Mouse (Mus musculus) Patski (cell line): ENCODE results near the gene Gm47995. TPM values are rescaled to one million over a fixed set of nuclear protein-coding genes. Genes with fewer than 3 reads are reported as not detected.

Experiments
- ATAC-seq: fragments of 100-300 bp; one replicate; pipeline ENCODE4 v1.8.0; 2021
- CTCF ChIA-PET: fragments of 350-600 bp; sonication (Branson Sonifier 250); formaldehyde crosslinking; loops from one replicate; lab custom pipeline; 2022; ENCODE audit warnings: inconsistent platforms; lab: Charles Lee
- POLR2A ChIA-PET: fragments of 350-600 bp; sonication (Branson Sonifier 250); formaldehyde crosslinking; loops from one replicate; lab custom pipeline; 2022; ENCODE audit warnings: antibody characterized with exemption, inconsistent platforms; lab: Charles Lee
- DNase-seq: peaks from one replicate; pipeline ENCODE4 v3.0.0-alpha.2; 2011; ENCODE audit warnings: low read depth, low spot score
- H3K27me3 ChIP-seq: fragments of 371-371 bp; one replicate; pipeline ENCODE4 v1.5.1; 2021
- CTCF ChIP-seq: fragments of 100-300 bp; IDR thresholded peaks from one replicate; pipeline ENCODE4 v1.5.1; 2021
- in situ Hi-C: fragments of 300-500 bp; cut with MboI; formaldehyde crosslinking; loops from 3 replicates; pipeline ENCODE4 v1.11.1; 2018; ENCODE audit warnings: low pct_unique_long_range_greater_than_20kb, mixed read lengths
- polyA plus RNA-seq: library from polyadenylated mRNA; unstranded; gene quantifications from one replicate; pipeline ENCODE4 v1.2.3, GENCODE M21; 2021

Gene Gm47995
- polyA plus RNA-seq, 1 experiment from 2014 or later: not detected

DNA sequence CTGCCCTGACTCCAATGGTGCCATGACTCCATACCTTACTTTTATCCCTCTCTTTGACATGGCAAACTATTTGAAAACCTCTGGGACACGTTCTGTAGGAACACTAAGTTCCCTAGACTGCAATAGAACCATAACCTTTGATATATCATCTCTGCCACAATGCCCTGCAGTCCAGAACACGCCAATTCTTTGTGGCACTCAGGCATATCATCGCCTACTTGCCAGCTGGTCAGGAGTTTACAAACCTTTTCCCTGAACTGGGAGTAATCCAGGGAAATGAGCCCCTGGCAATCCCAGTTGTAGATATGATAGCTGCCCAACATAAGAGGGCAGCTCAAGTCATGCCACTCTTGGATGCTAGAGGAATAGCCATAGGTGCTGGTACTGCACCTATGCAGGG lies 34.1 kb downstream of the Gm47995 start:
- ChIA-PET CTCF (interaction anchor here (1.3 kb wide), 1 partner anchor 16 kb away, joined by 3 read pairs; no protein-coding TSS in a partner anchor), POLR2A (interaction anchor here (1.5 kb wide), 1 partner anchor 15 kb away, joined by 3 read pairs; no protein-coding TSS in a partner anchor)
- in situ Hi-C loops: no loop called here
- DNase-seq (no peak), ATAC-seq (no peak)
- no peaks in the 10 kb centered on the region for H3K27me3 ChIP-seq
- no peak for TF ChIP-seq CTCF

DNA sequence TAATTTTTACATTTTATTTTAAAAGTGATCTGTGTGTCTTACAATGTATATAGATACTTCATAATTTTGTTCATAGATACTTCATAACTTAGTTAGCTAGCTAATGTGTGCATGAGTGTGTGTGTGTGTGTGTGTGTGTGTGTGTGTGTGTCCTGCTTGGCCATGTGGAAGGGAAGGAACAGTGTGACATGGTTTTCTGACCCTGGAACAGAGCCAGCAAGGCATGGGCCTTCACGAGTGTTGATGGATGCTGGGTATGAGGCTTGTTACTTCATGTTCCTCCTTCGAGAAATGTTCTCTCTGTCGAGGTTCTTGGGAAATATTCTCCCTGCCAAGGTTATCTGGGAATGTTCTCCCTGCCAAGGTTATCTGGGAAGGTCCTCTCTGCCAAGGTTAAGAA lies 35.5 kb downstream of the Gm47995 start:
- TF ChIP-seq CTCF: no peak
- no peaks in the 10 kb centered on the region for H3K27me3 ChIP-seq
- DNase-seq (no peak), ATAC-seq (no peak)
- ChIA-PET CTCF (no interaction called here), POLR2A (interaction anchor here (0.6 to 1.5 kb wide), 2 partner anchors 17 to 20 kb away, joined by 3 read pairs; no protein-coding TSS in a partner anchor)
- in situ Hi-C loops: no loop called here

DNA sequence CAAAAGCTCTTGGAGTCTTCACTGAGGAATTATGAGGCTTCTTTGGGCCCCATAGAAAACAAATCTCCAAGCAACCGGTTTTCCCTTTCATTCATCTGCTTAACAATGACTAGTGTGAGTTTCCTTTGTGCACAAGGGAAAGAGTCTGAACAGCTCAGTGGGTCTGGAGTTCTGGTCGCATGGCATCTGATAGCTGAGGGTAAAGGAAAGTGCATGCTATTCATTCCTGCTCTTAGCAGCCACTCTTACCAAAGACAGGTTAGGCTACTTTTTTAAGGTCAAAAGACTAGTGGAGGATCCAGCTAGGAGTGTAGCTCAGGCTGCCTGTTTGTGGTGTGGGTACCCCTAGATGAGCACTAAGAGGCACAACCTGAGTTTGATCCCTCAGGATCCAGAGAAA lies 37.3 kb downstream of the Gm47995 start:
- in situ Hi-C loops: loop anchor here (5.0 kb wide), 1 partner anchor 107 kb away; the partner anchor contains the start of gene Ivns1abp
- DNase-seq (no peak), ATAC-seq (no peak)
- no peaks in the 10 kb centered on the region for H3K27me3 ChIP-seq
- ChIA-PET POLR2A (interaction anchor here (0.5 kb wide), 1 partner anchor 116 kb away, joined by 4 read pairs; no protein-coding TSS in a partner anchor), CTCF (interaction anchor here (0.8 to 1.3 kb wide), 4 partner anchors 10 to 20 kb away, joined by 3 to 4 read pairs (median 4); no protein-coding TSS in a partner anchor)
- TF ChIP-seq CTCF: no peak

DNA sequence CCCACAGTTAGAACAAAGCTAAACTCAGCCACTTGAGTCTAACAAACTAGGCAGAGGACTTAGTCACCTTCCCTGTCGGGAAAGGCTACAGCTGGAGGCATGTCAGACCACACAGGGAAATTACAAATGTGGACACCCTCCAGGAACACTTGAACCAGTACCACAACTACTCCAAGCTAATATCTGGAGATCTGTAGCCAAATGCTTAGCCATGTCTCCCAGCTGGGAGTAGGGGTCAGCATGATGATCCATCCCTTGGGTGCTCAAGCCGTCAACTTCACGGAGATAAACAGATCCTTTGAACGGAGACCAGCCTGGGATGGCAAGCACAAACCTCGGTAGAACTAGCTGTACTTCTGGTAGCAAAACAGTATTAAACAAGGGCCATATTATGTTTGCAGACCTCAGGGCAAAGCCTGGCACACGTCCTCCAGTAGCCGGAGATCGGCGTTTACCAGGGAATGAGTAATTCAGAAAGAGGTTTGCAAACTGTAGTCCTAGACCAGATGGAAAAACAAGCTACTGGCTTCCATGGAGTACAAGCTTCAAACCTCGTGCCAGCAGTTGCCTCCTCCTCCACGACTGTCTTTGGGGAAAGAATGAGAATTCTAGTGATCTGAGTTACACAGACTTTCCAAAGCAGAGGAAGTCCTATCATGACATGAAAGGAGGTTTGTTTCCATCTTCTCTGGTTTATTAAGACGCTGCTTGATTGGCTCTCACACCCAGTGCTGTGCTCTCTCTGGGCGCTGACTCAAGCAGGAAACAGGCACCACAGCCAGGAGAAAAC lies 38.1 kb downstream of the Gm47995 start:
- no peak for TF ChIP-seq CTCF
- in situ Hi-C loops: loop anchor here (5.0 kb wide), 1 partner anchor 106 kb away; the partner anchor contains the start of gene Ivns1abp
- DNase-seq (no peak), ATAC-seq (no peak)
- ChIA-PET POLR2A (interaction anchor here (0.5 kb wide), 1 partner anchor 115 kb away, joined by 4 read pairs; no protein-coding TSS in a partner anchor), CTCF (interaction anchor here (0.7 to 1.3 kb wide), 5 partner anchors 11 to 73 kb away, joined by 3 to 4 read pairs (median 4); no protein-coding TSS in a partner anchor)
- H3K27me3 ChIP-seq: no peaks in the 10 kb centered on the region

DNA sequence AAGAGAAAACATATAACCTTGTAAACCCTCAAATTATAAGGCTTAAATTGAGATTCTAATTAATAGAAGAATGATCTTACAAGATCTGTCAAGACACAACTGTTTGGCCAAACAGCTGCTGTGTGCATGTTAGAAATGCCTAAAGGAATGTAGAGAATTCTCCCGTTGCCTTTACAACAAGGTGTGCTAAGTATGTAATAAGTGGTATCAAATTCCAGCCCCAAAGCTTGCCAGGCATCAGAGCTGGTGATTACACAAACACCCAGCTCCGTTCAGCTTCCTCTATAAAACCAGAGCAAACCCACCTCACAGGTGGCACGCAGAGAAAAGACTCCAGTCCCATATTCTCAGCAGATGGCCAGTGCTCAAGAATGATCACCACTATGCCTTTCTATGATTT lies 39.5 kb downstream of the Gm47995 start:
- no peak for ATAC-seq
- POLR2A ChIA-PET: no interaction called here

DNA sequence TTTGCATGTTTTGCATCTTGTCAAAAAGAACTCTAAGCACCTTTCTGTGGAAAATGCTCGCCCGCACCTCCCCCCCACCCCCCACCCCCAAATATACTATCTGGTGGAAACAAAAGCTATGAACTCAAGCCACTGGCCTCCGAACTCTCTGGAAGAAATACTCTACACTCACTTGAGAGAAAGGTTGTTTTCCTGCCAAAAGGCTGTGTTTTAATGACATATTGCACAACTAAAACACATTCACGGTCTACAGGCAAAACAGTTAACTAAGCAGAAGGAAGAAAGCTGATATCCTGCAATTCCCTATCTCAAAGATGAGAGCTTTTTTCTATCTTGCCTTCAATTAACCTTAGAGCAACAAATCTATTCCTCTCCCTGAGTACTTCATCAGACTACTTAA lies 45.1 kb downstream of the Gm47995 start:
- in situ Hi-C loops: no loop called here
- ChIA-PET POLR2A (no interaction called here), CTCF (interaction anchor here (2.1 kb wide), 1 partner anchor 13 kb away, joined by 6 read pairs; no protein-coding TSS in a partner anchor)
- no peaks in the 10 kb centered on the region for H3K27me3 ChIP-seq
- ATAC-seq (no peak), DNase-seq (no peak)
- TF ChIP-seq CTCF: no peak

More for the DNA sequence above, 39.5 kb downstream of the Gm47995 start:
- no peaks in the 10 kb centered on the region for H3K27me3 ChIP-seq
- no peak for TF ChIP-seq CTCF
- CTCF ChIA-PET: interaction anchor here (0.7 to 1.0 kb wide), 2 partner anchors 12 to 13 kb away, joined by 3 read pairs; no protein-coding TSS in a partner anchor
- no peak for DNase-seq
- in situ Hi-C loops: loop anchor here (5.0 kb wide), 1 partner anchor 105 kb away; the partner anchor contains the start of gene Ivns1abp

DNA sequence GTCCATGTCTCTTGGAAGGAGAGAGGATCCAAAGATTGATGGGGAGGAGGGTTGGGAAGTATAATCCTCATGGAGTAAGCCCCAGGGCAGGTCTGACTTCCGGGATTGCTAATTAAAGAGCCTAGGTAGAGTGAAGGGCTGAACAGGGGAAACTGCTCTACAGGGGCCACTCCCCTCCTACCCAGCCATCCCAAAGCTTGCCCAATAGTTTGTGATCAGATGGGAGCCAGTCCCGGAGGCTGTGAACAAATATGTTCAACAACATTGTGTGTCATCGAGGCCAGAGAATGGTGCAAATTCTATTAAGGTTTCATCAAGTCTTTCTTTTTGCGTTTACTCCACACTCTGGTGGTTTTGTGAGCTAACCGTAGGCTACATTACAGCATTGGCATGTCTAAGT lies 45.8 kb downstream of the Gm47995 start:
- ChIA-PET POLR2A (no interaction called here), CTCF (no interaction called here)
- H3K27me3 ChIP-seq: no peaks in the 10 kb centered on the region
- no peak for TF ChIP-seq CTCF
- ATAC-seq: no peak
- in situ Hi-C loops: no loop called here
- no peak for DNase-seq

DNA sequence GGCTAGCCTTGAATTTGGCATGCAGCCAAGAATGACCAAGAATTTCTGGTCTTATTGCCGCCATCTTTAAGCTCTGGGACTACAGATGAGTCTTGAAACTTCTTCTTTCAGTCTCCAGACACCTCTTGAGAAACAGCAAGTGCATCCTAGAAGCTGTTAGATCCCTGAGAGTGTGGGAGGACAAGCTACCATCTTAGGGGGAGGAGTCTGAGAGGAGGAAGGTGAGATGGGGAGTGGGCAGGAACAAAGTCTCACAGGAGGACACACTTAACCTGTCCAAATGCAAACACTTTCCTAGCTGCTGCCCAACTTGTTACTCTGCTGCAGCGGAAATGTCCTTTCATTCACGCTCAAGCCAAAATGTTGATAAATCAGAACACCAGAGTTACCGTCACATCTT lies 46.5 kb downstream of the Gm47995 start:
- POLR2A ChIA-PET: no interaction called here
- in situ Hi-C loops: no loop called here
- CTCF ChIA-PET: no interaction called here
- TF ChIP-seq CTCF: no peak
- ATAC-seq: no peak
- no peak for DNase-seq
- H3K27me3 ChIP-seq: no peaks in the 10 kb centered on the region

DNA sequence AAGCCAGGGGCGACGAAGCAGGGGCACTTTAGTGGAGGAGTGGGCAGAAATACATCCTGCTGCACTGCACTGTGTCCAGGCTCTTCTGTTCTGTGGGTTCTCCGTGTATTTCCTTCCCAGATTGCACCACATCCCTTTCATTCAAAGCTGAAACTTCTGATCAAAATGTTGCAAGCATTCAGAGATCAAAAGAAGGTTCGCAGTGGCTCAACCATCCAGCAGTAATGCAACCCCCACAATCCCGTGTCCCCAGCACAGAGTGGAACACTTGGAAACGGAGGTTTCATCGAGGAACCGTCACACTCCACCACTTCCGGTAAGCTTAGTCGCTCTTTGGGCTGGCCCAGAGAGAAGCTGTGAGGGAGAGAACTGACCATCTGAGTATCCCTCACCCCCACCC lies 46.9 kb downstream of the Gm47995 start:
- TF ChIP-seq CTCF: no peak
- ChIA-PET POLR2A (no interaction called here), CTCF (no interaction called here)
- ATAC-seq (no peak), DNase-seq (no peak)
- H3K27me3 ChIP-seq: no peaks in the 10 kb centered on the region
- in situ Hi-C loops: no loop called here

DNA sequence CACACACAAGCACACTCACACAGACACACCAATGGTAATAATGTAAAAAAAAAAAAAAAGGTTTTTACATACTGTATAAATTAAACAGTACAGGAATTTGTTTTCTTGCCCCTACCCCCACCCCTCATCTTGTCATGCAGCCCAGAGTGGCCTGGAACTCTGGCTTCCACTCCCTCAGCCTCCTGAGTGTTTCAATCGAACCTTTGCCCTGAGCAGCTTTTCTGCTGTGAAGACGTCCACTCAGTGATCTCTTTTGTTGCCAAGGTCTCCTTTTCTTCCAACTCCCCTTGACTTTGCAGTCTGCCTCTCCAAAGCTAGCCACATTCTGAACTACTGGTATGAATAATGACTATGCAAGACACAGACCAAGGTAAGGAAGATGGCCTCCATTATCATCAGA lies 47.6 kb downstream of the Gm47995 start:
- no peak for ATAC-seq
- ChIA-PET POLR2A (no interaction called here), CTCF (no interaction called here)
- no peak for TF ChIP-seq CTCF
- in situ Hi-C loops: no loop called here
- no peaks in the 10 kb centered on the region for H3K27me3 ChIP-seq
- no peak for DNase-seq

Other genes starting within 250 kb of the Gm47995 start
- 0.28 TPM for gene Hmcn1, start 205.0 kb upstream of the Gm47995 start, polyA plus RNA-seq
- gene Gm47985, start 15.9 kb upstream of the Gm47995 start, polyA plus RNA-seq: not detected
- gene Gm8947, start 6.1 kb upstream of the Gm47995 start, polyA plus RNA-seq: not detected
- gene 3110040M04Rik, start 5.7 kb downstream of the Gm47995 start, polyA plus RNA-seq: not detected
- not detected for gene Gm47996, start 11.7 kb downstream of the Gm47995 start, polyA plus RNA-seq
- gene Ivns1abp, start 146.0 kb downstream of the Gm47995 start, polyA plus RNA-seq: 853 TPM
- gene Swt1, start 230.0 kb downstream of the Gm47995 start, polyA plus RNA-seq: 23.2 TPM
- 46.7 TPM for gene Trmt1l, start 230.1 kb downstream of the Gm47995 start, polyA plus RNA-seq